Mouse (Mus musculus) kidney, embryonic 16.5 days (tissue): Measurements from ENCODE around the gene Pias1. TPM values are rescaled to one million over a fixed set of nuclear protein-coding genes. Genes with fewer than 3 reads are reported as not detected.

Experiments used
- ATAC-seq: fragments of 200-750 bp; cut with Nextera tagmentation; 2 replicates; pipeline ENCODE4 v1.8.0; 2017; ENCODE audit warnings: moderate TSS enrichment; ENCODE audit not compliant: low FRiP score, low TSS enrichment
- H3K27ac ChIP-seq: fragments of 300-500 bp; sonication (generic); 2 replicates; pipeline ENCODE4 v1.5.1; 2014; ENCODE audit warnings: low read length
- H3K27me3 ChIP-seq: fragments of 300-500 bp; sonication (generic); 2 replicates; pipeline ENCODE4 v1.6.1; 2014; ENCODE audit warnings: low read length, control low read depth, mixed read lengths; ENCODE audit not compliant: insufficient read depth
- H3K36me3 ChIP-seq: fragments of 300-500 bp; sonication (generic); 2 replicates; pipeline ENCODE4 v1.6.1; 2014; ENCODE audit warnings: low read length, control low read depth, mixed read lengths; ENCODE audit not compliant: insufficient read depth
- H3K4me1 ChIP-seq: fragments of 300-500 bp; sonication (generic); 2 replicates; pipeline ENCODE4 v1.6.1; 2014; ENCODE audit warnings: low read length, control low read depth, mixed read lengths; ENCODE audit not compliant: insufficient read depth
- H3K4me2 ChIP-seq: fragments of 300-500 bp; sonication (generic); replicated peaks from 2 replicates; pipeline ENCODE4 v1.6.1; 2014; ENCODE audit warnings: low read depth, low read length
- H3K4me3 ChIP-seq: fragments of 300-500 bp; sonication (generic); 2 replicates; pipeline ENCODE4 v1.5.1; 2014; ENCODE audit warnings: mild to moderate bottlenecking, low read length
- H3K9ac ChIP-seq: fragments of 300-500 bp; sonication (generic); replicated peaks from 2 replicates; pipeline ENCODE4 v1.6.1; 2014; ENCODE audit warnings: low read length
- H3K9me3 ChIP-seq: fragments of 300-500 bp; sonication (generic); 2 replicates; pipeline ENCODE4 v1.6.1; 2016; ENCODE audit warnings: low read length, control low read depth
- WGBS: fragments of 180-500 bp; shearing (Covaris S2); extraction: QIAGEN DNeasy Blood & Tissue Kit; methylation state at CpG from one replicate; pipeline ENCODE4 v1.1.7; 2014; 5-methylcytosine and 5-hydroxymethylcytosine counted together
- polyA plus RNA-seq: library from polyadenylated mRNA; unstranded; fragments of >200 nt; fragmentation: Nextera tagmentation; extraction: Ambion mirVana; gene quantifications from 2 replicates; pipeline ENCODE4 v1.2.1, GENCODE M21; 2015

Pias1 gene
- polyA plus RNA-seq, 1 experiment from 2014 or later: 58.2 TPM

GRCm38 (mm10) chr9:62917059-62917458, 70.7 kb downstream of the Pias1 start:
- Histone ChIP-seq H3K27me3 (no peaks in the 10 kb centered on the region), H3K9me3 (peaks cover 9% of the 10 kb centered on the region; the same call in 1 of the 2 replicates), H3K4me2 (no peak overlapping the region), H3K4me1 (no peaks in the 10 kb centered on the region), H3K9ac (no peak overlapping the region), H3K4me3 (no peak overlapping the region), H3K27ac (no peak overlapping the region), H3K36me3 (peaks cover 26% of the 10 kb centered on the region)
- WGBS: 97% methylated on average over 1 of the region's 1 CpGs
- ATAC-seq: no peak

GRCm38 (mm10) chr9:62913390-62914069, 74.2 kb downstream of the Pias1 start:
- Histone ChIP-seq H3K27ac (no peak overlapping the region), H3K9ac (no peak overlapping the region), H3K27me3 (no peaks in the 10 kb centered on the region), H3K4me1 (no peaks in the 10 kb centered on the region), H3K4me2 (no peak overlapping the region), H3K9me3 (peaks cover 9% of the 10 kb centered on the region; the same call in 1 of the 2 replicates), H3K36me3 (peaks cover 36% of the 10 kb centered on the region), H3K4me3 (no peak overlapping the region)
- no peak for ATAC-seq
- 85% methylated on average over 5 of the region's 5 CpGs for WGBS

- Histone ChIP-seq H3K9me3 (no peaks in the 10 kb centered on the region; the same call in 1 of the 2 replicates), H3K27me3 (no peaks in the 10 kb centered on the region), H3K36me3 (peaks cover 24% of the 10 kb centered on the region), H3K27ac (no peak overlapping the region), H3K4me1 (no peaks in the 10 kb centered on the region), H3K4me3 (no peak overlapping the region), H3K9ac (no peak overlapping the region), H3K4me2 (no peak overlapping the region)
- WGBS: 94% methylated on average over 8 of the region's 8 CpGs
- ATAC-seq: no peak
Observed at GRCm38 (mm10) chr9:62905039-62905438, 82.7 kb downstream of the Pias1 start.

- Histone ChIP-seq H3K4me1 (no peaks in the 10 kb centered on the region), H3K4me2 (no peak overlapping the region), H3K4me3 (no peak overlapping the region), H3K27me3 (no peaks in the 10 kb centered on the region), H3K9me3 (no peaks in the 10 kb centered on the region; the same call in 1 of the 2 replicates), H3K9ac (no peak overlapping the region), H3K27ac (no peak overlapping the region), H3K36me3 (peaks cover 16% of the 10 kb centered on the region)
- ATAC-seq: no peak
- WGBS: 94% methylated on average over 2 of the region's 2 CpGs
Observed at GRCm38 (mm10) chr9:62903841-62904240, 83.9 kb downstream of the Pias1 start.

GRCm38 (mm10) chr9:62901736-62902135, 86.0 kb downstream of the Pias1 start:
- WGBS: 61% methylated on average over 2 of the region's 2 CpGs
- H3K27ac ChIP-seq: no peak overlapping the region
- no peaks in the 10 kb centered on the region; the same call in 1 of the 2 replicates for H3K9me3 ChIP-seq
- H3K4me1 ChIP-seq: no peaks in the 10 kb centered on the region
- no peak overlapping the region for H3K4me2 ChIP-seq
- H3K36me3 ChIP-seq: peaks cover 16% of the 10 kb centered on the region
- no peak overlapping the region for H3K9ac ChIP-seq
- no peak overlapping the region for H3K4me3 ChIP-seq
- ATAC-seq: no peak
- no peaks in the 10 kb centered on the region for H3K27me3 ChIP-seq

- H3K4me3 ChIP-seq: no peak overlapping the region
- no peak overlapping the region for H3K9ac ChIP-seq
- no peaks in the 10 kb centered on the region for H3K9me3 ChIP-seq
- H3K4me2 ChIP-seq: no peak overlapping the region
- H3K36me3 ChIP-seq: peaks cover 32% of the 10 kb centered on the region
- H3K4me1 ChIP-seq: no peaks in the 10 kb centered on the region
- H3K27me3 ChIP-seq: no peaks in the 10 kb centered on the region
- 88% methylated on average over 1 of the region's 1 CpGs for WGBS
- no peak for ATAC-seq
- no peak overlapping the region for H3K27ac ChIP-seq
Observed at GRCm38 (mm10) chr9:62894486-62894885, 93.2 kb downstream of the Pias1 start.

- no peak overlapping the region for H3K4me3 ChIP-seq
- no peak overlapping the region for H3K4me2 ChIP-seq
- H3K9ac ChIP-seq: no peak overlapping the region
- 0 out of 2 replicates have a peak, but pooled peaks have one; percentile 35 for ATAC-seq
- H3K4me1 ChIP-seq: peaks cover 7% of the 10 kb centered on the region; the same call in 1 of the 2 replicates
- no peaks in the 10 kb centered on the region for H3K9me3 ChIP-seq
- 51% methylated on average over 12 of the region's 12 CpGs for WGBS
- peaks cover 30% of the 10 kb centered on the region for H3K36me3 ChIP-seq
- no peak overlapping the region for H3K27ac ChIP-seq
- H3K27me3 ChIP-seq: no peaks in the 10 kb centered on the region
Observed at GRCm38 (mm10) chr9:62881871-62882270, 105.9 kb downstream of the Pias1 start.

- 82% methylated on average over 2 of the region's 2 CpGs for WGBS
- Histone ChIP-seq H3K4me2 (no peak overlapping the region), H3K27me3 (no peaks in the 10 kb centered on the region), H3K9ac (no peak overlapping the region), H3K27ac (no peak overlapping the region), H3K9me3 (no peaks in the 10 kb centered on the region), H3K4me1 (peaks cover 11% of the 10 kb centered on the region; the same call in 1 of the 2 replicates), H3K4me3 (no peak overlapping the region), H3K36me3 (peaks cover 9% of the 10 kb centered on the region)
- no peak for ATAC-seq
Observed at GRCm38 (mm10) chr9:62877825-62878224, 109.9 kb downstream of the Pias1 start.

- H3K36me3 ChIP-seq: peaks cover 5% of the 10 kb centered on the region
- no peaks in the 10 kb centered on the region for H3K27me3 ChIP-seq
- H3K9me3 ChIP-seq: no peaks in the 10 kb centered on the region
- WGBS: 79% methylated on average over 7 of the region's 7 CpGs
- no peak overlapping the region for H3K4me2 ChIP-seq
- no peak overlapping the region for H3K4me3 ChIP-seq
- ATAC-seq: no peak
- H3K9ac ChIP-seq: no peak overlapping the region
- no peak overlapping the region for H3K27ac ChIP-seq
- peaks cover 11% of the 10 kb centered on the region; the same call in 1 of the 2 replicates for H3K4me1 ChIP-seq
Observed at GRCm38 (mm10) chr9:62876966-62877616, 110.6 kb downstream of the Pias1 start.

- Histone ChIP-seq H3K4me1 (no peaks in the 10 kb centered on the region), H3K4me3 (no peak overlapping the region), H3K27ac (no peak overlapping the region), H3K4me2 (no peak overlapping the region), H3K27me3 (no peaks in the 10 kb centered on the region), H3K9ac (no peak overlapping the region), H3K36me3 (no peaks in the 10 kb centered on the region), H3K9me3 (no peaks in the 10 kb centered on the region)
- ATAC-seq: no peak
Observed at GRCm38 (mm10) chr9:62870728-62871127, 117.0 kb downstream of the Pias1 start.
